Mouse (Mus musculus): ENCODE measurements around the gene Cdk20. TPM values are rescaled to one million over a fixed set of nuclear protein-coding genes. Genes with fewer than 3 reads are reported as not detected.

The Cdk20 gene
- polyA plus RNA-seq, 1 experiment = 10.4 TPM

DNA sequence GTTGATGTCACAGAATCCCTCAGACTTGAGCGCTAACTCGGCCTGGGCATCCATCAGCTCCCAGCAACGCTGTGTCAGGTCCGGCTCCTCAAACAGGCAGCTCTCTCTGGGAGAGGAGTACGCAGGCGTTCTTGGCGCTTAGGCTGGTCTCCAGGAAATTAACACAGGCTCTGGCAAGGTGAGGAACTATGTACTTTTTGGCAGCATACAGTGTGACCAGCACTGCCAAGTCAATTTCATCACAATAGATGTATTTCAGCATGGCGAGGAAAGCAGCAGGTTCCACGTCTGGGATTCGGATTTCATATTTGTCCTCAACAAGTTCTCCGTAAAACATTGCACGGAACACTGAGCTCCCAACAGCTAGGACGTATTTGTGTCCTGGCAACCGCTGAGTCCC is 26.1 kb downstream of the Cdk20 start:
- no peak for DNase-seq
- Histone ChIP-seq H3K27me3 (replicated peaks; ENCODE audit: control insufficient read depth, insufficient read depth, low read length) (no peaks in the 10 kb centered on the region), H3K27ac (ENCODE audit: insufficient read depth, low read depth, low read length) (no peak overlapping the region), H3K4me3 (ENCODE audit: insufficient read depth, low read depth, low read length) (no peak overlapping the region), H3K36me3 (ENCODE audit: control insufficient read depth, insufficient read depth, low read length) (no peaks in the 10 kb centered on the region), H3K4me1 (ENCODE audit: control insufficient read depth, insufficient read depth, low read length) (no peaks in the 10 kb centered on the region)
- 94% methylated on average over 14 of the region's 14 CpGs for WGBS
- no peak for TF ChIP-seq POLR2A (IDR thresholded peaks at IDR 0.05; ENCODE audit: low read depth, low read length)
- TF ChIP-seq CTCF (conservative IDR thresholded peaks at IDR 0.05; ENCODE audit: insufficient read depth, insufficient read length, low read depth, low read length) = no peak

DNA sequence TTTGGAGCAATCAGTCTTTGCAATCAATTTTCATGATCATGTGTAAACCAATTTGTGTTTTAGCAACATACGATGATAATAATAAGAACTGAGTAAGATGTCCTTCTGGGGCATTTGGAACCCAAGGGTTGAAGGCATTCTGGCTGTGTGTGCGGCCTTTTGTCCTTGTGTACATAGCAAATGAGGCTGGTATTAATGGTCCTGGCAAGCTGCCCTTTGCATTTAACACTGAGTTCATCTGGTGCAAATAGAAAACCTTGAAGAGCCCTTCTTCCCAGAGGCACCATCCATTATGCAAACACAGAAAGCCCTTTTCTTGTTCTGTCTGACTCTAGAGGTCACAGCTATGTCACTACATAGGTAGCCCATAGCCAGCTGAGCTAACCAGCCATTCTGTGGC is 30.5 kb downstream of the Cdk20 start:
- 74% methylated on average over 2 of the region's 2 CpGs for WGBS
- DNase-seq = peak; percentile 33
- Histone ChIP-seq H3K4me3 (ENCODE audit: insufficient read depth, low read depth, low read length) (no peak overlapping the region), H3K27ac (ENCODE audit: insufficient read depth, low read depth, low read length) (no peak overlapping the region), H3K36me3 (ENCODE audit: control insufficient read depth, insufficient read depth, low read length) (no peaks in the 10 kb centered on the region), H3K27me3 (replicated peaks; ENCODE audit: control insufficient read depth, insufficient read depth, low read length) (no peaks in the 10 kb centered on the region), H3K4me1 (ENCODE audit: control insufficient read depth, insufficient read depth, low read length) (no peaks in the 10 kb centered on the region)
- TF ChIP-seq POLR2A (IDR thresholded peaks at IDR 0.05; ENCODE audit: low read depth, low read length) (no peak), CTCF (conservative IDR thresholded peaks at IDR 0.05; ENCODE audit: insufficient read depth, insufficient read length, low read depth, low read length) (no peak)

- no peak for DNase-seq
- H3K27ac ChIP-seq (ENCODE audit: insufficient read depth, low read depth, low read length) = no peak overlapping the region
- 81% methylated on average over 9 of the region's 9 CpGs for WGBS
- H3K4me1 ChIP-seq (ENCODE audit: control insufficient read depth, insufficient read depth, low read length) = no peaks in the 10 kb centered on the region
- no peaks in the 10 kb centered on the region for H3K36me3 ChIP-seq (ENCODE audit: control insufficient read depth, insufficient read depth, low read length)
- TF ChIP-seq CTCF (conservative IDR thresholded peaks at IDR 0.05; ENCODE audit: insufficient read depth, insufficient read length, low read depth, low read length) (no peak), POLR2A (IDR thresholded peaks at IDR 0.05; ENCODE audit: low read depth, low read length) (no peak)
- no peaks in the 10 kb centered on the region for H3K27me3 ChIP-seq (replicated peaks; ENCODE audit: control insufficient read depth, insufficient read depth, low read length)
- H3K4me3 ChIP-seq (ENCODE audit: insufficient read depth, low read depth, low read length) = no peak overlapping the region
Observed at GRCm38 (mm10) chr13:64465166-64465565, 33.1 kb downstream of the Cdk20 start.

DNA sequence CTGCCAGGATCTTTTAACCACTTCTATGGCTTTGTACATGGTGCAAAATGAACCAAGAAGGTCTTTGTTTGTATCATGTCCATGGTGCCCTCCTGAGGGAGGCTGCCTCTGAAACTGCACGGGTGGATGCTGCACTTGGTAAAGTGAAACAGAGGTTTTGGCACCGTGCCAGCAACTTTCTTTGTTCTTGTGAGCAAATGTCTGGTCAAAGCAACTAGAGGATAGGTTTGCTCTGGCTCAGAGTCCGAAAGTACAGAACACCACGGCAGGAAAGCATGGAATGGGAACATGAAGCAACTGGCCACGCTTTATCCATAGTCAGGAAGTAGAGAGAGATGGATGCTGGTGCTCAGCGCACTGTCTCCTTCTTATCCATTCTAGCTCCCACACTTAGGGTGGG is 35.8 kb downstream of the Cdk20 start:
- Histone ChIP-seq H3K4me1 (ENCODE audit: control insufficient read depth, insufficient read depth, low read length) (no peaks in the 10 kb centered on the region), H3K27me3 (replicated peaks; ENCODE audit: control insufficient read depth, insufficient read depth, low read length) (no peaks in the 10 kb centered on the region), H3K4me3 (ENCODE audit: insufficient read depth, low read depth, low read length) (no peak overlapping the region), H3K36me3 (ENCODE audit: control insufficient read depth, insufficient read depth, low read length) (no peaks in the 10 kb centered on the region), H3K27ac (ENCODE audit: insufficient read depth, low read depth, low read length) (no peak overlapping the region)
- TF ChIP-seq POLR2A (IDR thresholded peaks at IDR 0.05; ENCODE audit: low read depth, low read length) (no peak), CTCF (conservative IDR thresholded peaks at IDR 0.05; ENCODE audit: insufficient read depth, insufficient read length, low read depth, low read length) (no peak)
- WGBS = 53% methylated on average over 6 of the region's 6 CpGs
- peak; percentile 10 for DNase-seq

DNA sequence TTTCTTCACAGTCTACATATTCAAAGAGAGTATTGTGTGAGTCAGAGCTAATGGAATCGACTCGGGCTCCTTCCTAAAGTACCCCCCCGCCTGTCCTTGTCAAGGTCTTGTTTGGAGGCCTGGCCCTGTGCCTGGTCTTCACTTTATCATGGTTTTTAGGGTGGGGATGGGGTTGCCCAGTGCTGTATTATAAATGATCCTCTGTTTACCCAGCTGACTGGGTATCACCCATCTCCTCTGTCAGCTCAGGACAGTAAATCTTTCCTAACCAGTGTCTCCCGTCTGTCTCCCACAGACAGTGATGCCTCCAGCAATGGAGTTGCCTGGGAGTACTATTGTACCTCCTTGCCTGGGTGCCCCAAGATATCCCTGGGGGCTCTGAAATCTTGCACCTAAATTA is 45.9 kb downstream of the Cdk20 start:
- no peak overlapping the region for H3K4me3 ChIP-seq (ENCODE audit: insufficient read depth, low read depth, low read length)
- TF ChIP-seq CTCF (conservative IDR thresholded peaks at IDR 0.05; ENCODE audit: insufficient read depth, insufficient read length, low read depth, low read length) (no peak), POLR2A (IDR thresholded peaks at IDR 0.05; ENCODE audit: low read depth, low read length) (no peak)
- no peaks in the 10 kb centered on the region for H3K36me3 ChIP-seq (ENCODE audit: control insufficient read depth, insufficient read depth, low read length)
- no peaks in the 10 kb centered on the region for H3K27me3 ChIP-seq (replicated peaks; ENCODE audit: control insufficient read depth, insufficient read depth, low read length)
- H3K4me1 ChIP-seq (ENCODE audit: control insufficient read depth, insufficient read depth, low read length) = no peaks in the 10 kb centered on the region
- WGBS = 56% methylated on average over 4 of the region's 4 CpGs
- no peak for DNase-seq
- H3K27ac ChIP-seq (ENCODE audit: insufficient read depth, low read depth, low read length) = no peak overlapping the region

DNA sequence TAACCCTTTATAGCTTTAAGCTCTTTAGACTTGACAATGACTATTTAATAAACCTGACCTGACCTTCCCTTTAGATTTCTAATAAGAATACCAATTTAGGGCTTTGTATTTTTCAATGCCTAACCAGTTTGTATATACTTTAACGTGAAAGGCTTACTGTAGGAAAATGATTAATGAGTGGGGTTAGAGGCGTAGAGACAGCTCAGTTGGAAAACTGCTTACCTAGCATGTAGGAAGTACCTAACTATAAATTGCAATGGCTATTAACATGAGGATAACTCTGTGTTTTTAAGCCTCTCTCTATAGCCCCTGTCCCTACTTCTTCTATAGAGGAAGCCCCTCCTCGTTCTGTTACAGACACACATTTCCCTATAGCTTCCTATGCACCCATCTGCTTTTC is 47.8 kb downstream of the Cdk20 start:
- Histone ChIP-seq H3K36me3 (ENCODE audit: control insufficient read depth, insufficient read depth, low read length) (no peaks in the 10 kb centered on the region), H3K4me1 (ENCODE audit: control insufficient read depth, insufficient read depth, low read length) (no peaks in the 10 kb centered on the region), H3K4me3 (ENCODE audit: insufficient read depth, low read depth, low read length) (no peak overlapping the region), H3K27ac (ENCODE audit: insufficient read depth, low read depth, low read length) (no peak overlapping the region), H3K27me3 (replicated peaks; ENCODE audit: control insufficient read depth, insufficient read depth, low read length) (no peaks in the 10 kb centered on the region)
- WGBS = 45% methylated on average over 3 of the region's 3 CpGs
- DNase-seq = no peak
- TF ChIP-seq POLR2A (IDR thresholded peaks at IDR 0.05; ENCODE audit: low read depth, low read length) (no peak), CTCF (conservative IDR thresholded peaks at IDR 0.05; ENCODE audit: insufficient read depth, insufficient read length, low read depth, low read length) (no peak)

GRCm38 (mm10) chr13:64489886-64490285 is 57.8 kb downstream of the Cdk20 start:
- Histone ChIP-seq H3K27me3 (replicated peaks; ENCODE audit: control insufficient read depth, insufficient read depth, low read length) (no peaks in the 10 kb centered on the region), H3K27ac (ENCODE audit: insufficient read depth, low read depth, low read length) (no peak overlapping the region; the same call in 1 of the 2 replicates), H3K4me3 (ENCODE audit: insufficient read depth, low read depth, low read length) (no peak overlapping the region), H3K4me1 (ENCODE audit: control insufficient read depth, insufficient read depth, low read length) (no peaks in the 10 kb centered on the region; the same call in 1 of the 2 replicates), H3K36me3 (ENCODE audit: control insufficient read depth, insufficient read depth, low read length) (no peaks in the 10 kb centered on the region)
- WGBS = 73% methylated on average over 6 of the region's 6 CpGs
- no peak for DNase-seq
- TF ChIP-seq CTCF (conservative IDR thresholded peaks at IDR 0.05; ENCODE audit: insufficient read depth, insufficient read length, low read depth, low read length) = no peak

Other genes starting within 250 kb of the Cdk20 start
- gene Cdc14b, start 157.0 kb upstream of the Cdk20 start, polyA plus RNA-seq (2012; rRNA removed) = 7.5 and 7.7 TPM in 2 replicates
- gene Aaed1, start 119.6 kb upstream of the Cdk20 start, polyA plus RNA-seq (2012; rRNA removed) = 22.6 and 25.5 TPM in 2 replicates
- gene Ctsl, start 61.4 kb upstream of the Cdk20 start, polyA plus RNA-seq (2012; rRNA removed) = 344 and 370 TPM in 2 replicates
- gene Fam240b, start 65.5 kb downstream of the Cdk20 start, polyA plus RNA-seq (2012; rRNA removed) = not detected in 2 replicates

All from kidney, adult 2 months (tissue).